Comparison of ENCODE assay signal across 23 mouse cellular contexts in genomic region chr13:108435687-108436086, GRCm38 (mm10). TPM values are rescaled to one million over a fixed set of nuclear protein-coding genes. Genes with fewer than 3 reads are reported as not detected.
DNase-seq lines count a peak whose midpoint lies in the region; ATAC-seq lines count a peak whose summit lies in the region.
"Had no signal": no experiment of that assay in that cellular context is flagged by ENCODE, and none has a peak within 500 bp of the region (broad histone marks: within the 10 kb centered on the region; RNA-seq: fewer than 3 reads in every experiment).

No protein-coding gene starts in this region.

- no peak overlapping the region for H3K4me3 ChIP-seq in hindbrain, embryonic 12.5 days

- no peaks in the 10 kb centered on the region for H3K9me3 ChIP-seq in hindbrain, embryonic 12.5 days (replicated peaks)
- H3K9me3 ChIP-seq: G1E had no signal

- peak; percentile 93 for ATAC-seq in common myeloid progenitor, adult 5-6 weeks (replicated peaks; ENCODE audit: low read depth, poor library complexity, severe bottlenecking)
- ATAC-seq in hematopoietic stem cell, adult 5-6 weeks (replicated peaks in 1 of 2; ENCODE audit: insufficient read depth in 1 of 2, low FRiP score in 2 of 2, low TSS enrichment in 1 of 2, low read depth in 1 of 2, poor library complexity in 2 of 2, severe bottlenecking in 2 of 2): peak; percentile 45 to 49; a peak in 3 of 4 replicates
- ATAC-seq in megakaryocyte progenitor cell, adult 5-6 weeks (replicated peaks; ENCODE audit: poor library complexity): peak; percentile 69
- ATAC-seq in hindbrain, embryonic 12.5 days (ENCODE audit: low FRiP score): no peak
- ATAC-seq: activated CD4-positive, CD25-positive, alpha-beta regulatory T cell, adult 4 months; CD4-positive, CD25-positive, alpha-beta regulatory T cell, adult 4 months; Patski had no signal

- no peak overlapping the region for H3K9ac ChIP-seq in hindbrain, embryonic 12.5 days

- no peaks in the 10 kb centered on the region for H3K4me1 ChIP-seq in hindbrain, embryonic 12.5 days

- H3K36me3 ChIP-seq in hindbrain, embryonic 12.5 days: no peaks in the 10 kb centered on the region
- H3K36me3 ChIP-seq: G1E had no signal

- H3K27ac ChIP-seq in hindbrain, embryonic 12.5 days: no peak overlapping the region

- peak; percentile 60 for DNase-seq in 416B (ENCODE audit: low read depth)
- no peak for DNase-seq in heart, adult 11 months
- no peak for DNase-seq in right cerebral cortex, adult 2 months (ENCODE audit: low spot score in 2 of 2)
- DNase-seq in urinary bladder, adult 18-20 months (ENCODE audit: low spot score in 2 of 2): no peak
- DNase-seq: adrenal gland, adult 2 months; adrenal gland, adult 8-10 months; adrenal gland, postnatal 10 days; adrenal gland, postnatal 14 days; adrenal gland, postnatal 25 days; adrenal gland, postnatal 36 days; B cell, adult 2 months; cerebellum, adult 11 months; cerebellum, adult 11-12 months; cerebellum, adult 18-20 months had no signal

- no peaks in the 10 kb centered on the region for H3K27me3 ChIP-seq in hindbrain, embryonic 12.5 days
- H3K27me3 ChIP-seq: CH12.LX, Patski had no signal

- no peak overlapping the region for H3K4me2 ChIP-seq in hindbrain, embryonic 12.5 days (replicated peaks)

RNA-seq across cellular contexts. Expression of gene Pde4d, which starts 14.1 kb away (rescaled TPM):
- 31.6 and 35.8 TPM in 2 replicates for total RNA-seq in common myeloid progenitor, adult 5-6 weeks (2017)
- total RNA-seq in hematopoietic stem cell, adult 5-6 weeks (2017): 29.6 and 34.2 TPM in 2 replicates
- 32.5 and 38.7 TPM in 2 replicates for total RNA-seq in megakaryocyte progenitor cell, adult 5-6 weeks (2015)
- total RNA-seq in megakaryocyte progenitor cell, adult 5-6 weeks (2017): 29.1 and 46.2 TPM in 2 replicates
- polyA plus RNA-seq in hindbrain, embryonic 12.5 days (2016; fragmentation: Nextera tagmentation; extraction: Ambion mirVana): 18.4 and 20.6 TPM in 2 replicates
- total RNA-seq: CH12.LX had no signal
